Mouse (Mus musculus) yolk sac, embryonic 10.5 days (tissue): ENCODE measurements at regions not wholly inside any gene's neighbourhood (a gene's known extent, or its start where the extent isn't known, plus 50 kb on each side); places are given as distances from the start of the nearest gene placed in this dataset.
A peak's percentile ranks its signal among the peaks of the same experiment; 100 is the strongest.

ENCODE experiments used
- DNase-seq: peaks from one replicate; pipeline ENCODE4 v3.0.0-alpha.2; 2017; ENCODE audit warnings: low spot score

DNA sequence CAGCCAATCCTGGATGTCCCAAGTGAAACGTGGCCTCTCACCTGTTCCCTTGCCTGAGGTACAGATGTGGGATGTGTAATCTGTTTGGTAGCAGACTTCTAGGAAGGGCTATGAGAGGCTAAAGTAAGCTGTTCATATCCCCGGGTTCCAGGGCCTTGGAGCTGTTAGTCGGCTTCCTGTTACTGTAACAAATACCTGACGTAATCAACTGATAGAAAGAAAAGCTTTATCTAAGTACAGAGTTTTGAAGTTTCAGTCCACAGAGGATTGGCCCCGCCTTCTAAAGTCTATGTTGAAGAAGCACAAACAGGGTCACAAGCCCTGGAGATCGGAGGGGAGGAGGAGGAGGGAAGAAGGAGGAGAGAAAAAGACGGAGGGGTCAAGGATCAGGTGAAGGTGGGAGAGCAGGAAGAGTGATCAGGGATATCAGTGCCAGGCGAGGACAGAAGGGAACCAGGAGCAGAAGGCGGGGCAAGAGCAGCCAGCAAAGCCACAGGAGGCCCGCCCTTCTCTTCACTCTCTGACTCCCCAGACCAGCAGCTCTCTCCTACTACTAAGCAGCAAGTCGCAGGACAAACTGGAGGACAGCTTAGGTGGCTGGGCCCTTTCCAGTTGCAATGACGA, 276.5 kb upstream of the Cdyl start:
- peak; percentile 18 for DNase-seq

DNA sequence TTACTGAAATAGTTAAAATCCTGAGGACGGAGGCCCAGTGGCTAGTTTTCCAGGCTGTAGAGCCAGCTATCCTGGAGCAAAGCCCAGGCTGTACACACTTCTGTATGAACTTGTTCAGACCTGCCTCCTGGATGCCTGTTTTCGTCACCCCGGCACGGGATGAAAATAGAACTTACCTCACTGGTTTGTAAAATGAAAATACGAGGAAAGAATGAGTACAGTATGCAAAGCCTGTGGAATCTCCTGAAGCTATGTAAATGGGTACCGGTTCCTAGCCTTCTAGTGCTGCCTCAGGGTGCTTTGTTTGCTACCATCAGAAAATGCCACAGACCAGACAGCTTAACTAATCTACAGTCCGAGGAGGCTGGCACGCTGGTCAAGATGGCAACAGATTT, 276.0 kb upstream of the Cdyl start:
- no peak for DNase-seq

DNA sequence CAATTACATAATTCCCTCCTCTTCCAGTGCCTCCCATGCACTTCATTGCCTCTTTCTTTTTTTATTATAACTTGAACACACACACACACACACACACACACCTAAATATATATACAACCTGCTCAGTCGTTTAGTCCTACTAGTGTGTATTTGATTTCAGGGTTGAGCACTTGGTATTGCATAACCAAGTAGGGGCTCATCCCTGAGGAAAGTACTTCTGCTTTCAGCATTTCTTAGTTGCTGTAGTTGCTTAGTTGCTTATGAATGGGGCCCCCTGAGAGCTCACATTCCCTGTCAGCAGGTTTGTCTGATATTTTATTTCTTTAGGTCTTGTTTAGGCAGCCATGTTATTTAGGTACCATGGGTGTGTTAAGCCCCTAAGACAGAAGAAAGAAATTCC, 271.3 kb upstream of the Cdyl start:
- no peak for DNase-seq

DNA sequence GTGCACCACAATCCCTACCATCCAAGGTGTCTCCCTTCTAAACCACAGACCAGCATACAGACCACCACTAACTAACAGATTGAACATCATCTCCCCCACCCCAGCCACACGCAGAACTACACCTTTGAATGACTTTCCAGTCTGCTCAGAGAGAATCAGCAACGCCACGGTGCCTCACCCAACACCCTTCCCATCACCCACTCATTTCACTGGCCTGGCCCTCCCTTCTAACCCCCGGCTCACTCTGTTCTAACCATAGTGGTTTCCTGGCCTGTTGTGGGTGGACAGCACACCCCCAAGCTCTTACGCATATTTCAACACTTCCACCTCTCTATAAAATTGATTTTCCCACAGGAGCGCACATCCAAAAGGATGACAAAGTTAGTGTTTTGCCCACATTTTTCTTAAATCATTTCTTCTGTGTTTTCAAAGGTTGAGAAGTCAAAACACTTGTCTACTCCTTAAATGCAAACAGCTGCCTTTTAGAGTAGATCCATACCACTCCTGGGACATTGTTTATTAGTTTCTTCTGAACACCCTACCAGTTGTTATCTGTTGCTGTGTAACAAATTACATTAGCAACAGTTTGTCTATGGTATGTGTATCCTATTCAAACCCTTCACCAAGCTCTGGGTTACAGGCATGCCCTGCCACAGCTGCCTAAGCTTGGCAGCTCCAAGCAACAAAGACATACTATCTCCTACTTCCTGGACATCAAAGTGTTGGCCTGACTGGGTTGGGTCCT, 269.7 kb upstream of the Cdyl start:
- no peak for DNase-seq

DNA sequence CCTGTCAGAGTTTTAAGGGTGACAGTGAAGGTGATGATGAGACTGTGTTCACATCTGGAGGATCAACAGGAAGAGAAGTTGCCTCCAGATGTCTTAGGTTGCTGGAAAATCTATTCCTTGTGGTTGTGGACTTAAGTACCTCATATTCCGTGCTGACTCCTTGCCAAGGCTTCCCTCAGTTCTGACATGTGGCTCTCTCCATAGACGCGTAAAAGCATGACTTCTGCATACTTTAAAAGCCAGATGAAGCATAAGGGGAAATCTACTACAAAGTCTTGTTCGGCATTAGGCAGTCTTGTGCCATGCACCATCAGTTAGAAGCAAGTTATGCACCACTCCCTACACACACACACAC, 269.1 kb upstream of the Cdyl start:
- DNase-seq, result no peak

DNA sequence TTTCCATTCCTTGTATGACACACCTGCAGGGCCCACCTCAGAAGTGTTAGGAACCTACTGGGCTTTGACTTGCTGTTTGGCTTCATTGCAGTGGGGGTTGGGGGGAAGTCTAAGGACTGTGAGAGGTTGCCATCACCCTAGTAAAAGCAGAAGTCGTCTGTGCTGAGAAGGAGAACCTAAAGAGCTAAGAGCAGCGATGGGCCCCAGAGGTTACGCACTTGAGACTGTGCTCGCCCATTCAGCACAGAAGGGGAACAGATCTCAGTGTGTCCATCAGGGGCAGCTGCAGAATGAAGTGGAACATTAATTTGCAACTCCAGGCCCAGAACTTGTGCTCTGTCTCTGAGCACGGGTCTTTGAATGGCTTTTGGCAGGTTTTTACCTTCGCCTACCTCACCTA, 267.5 kb upstream of the Cdyl start:
- no peak for DNase-seq

DNA sequence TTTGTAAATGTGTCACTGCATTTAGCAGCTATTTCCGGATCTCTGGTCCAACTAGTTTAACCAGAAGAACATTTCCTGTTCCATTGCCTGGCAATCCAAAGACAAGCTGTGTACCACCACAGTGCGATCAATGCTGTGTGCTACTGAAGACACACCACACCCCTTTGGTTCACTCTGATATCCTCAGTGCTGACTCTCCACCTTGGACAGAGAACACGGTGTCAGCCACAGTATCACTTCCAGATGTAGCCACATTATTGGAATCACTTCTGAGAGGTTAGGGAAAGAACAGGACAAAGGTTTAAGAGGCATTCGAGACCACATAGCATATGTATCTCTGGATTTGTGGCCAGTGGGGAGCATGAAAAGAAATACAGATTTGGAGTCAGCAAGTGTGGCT, 264.4 kb upstream of the Cdyl start:
- no peak for DNase-seq

- peak; percentile 11 for DNase-seq
These were observed 264.0 kb upstream of the Cdyl start for GRCm38 (mm10) chr13:35395630-35396029.

- no peak for DNase-seq
These were observed 262.5 kb upstream of the Cdyl start for GRCm38 (mm10) chr13:35397166-35397565.

GRCm38 (mm10) chr13:35398192-35398591, 261.4 kb upstream of the Cdyl start:
- DNase-seq, result no peak

- no peak for DNase-seq
These were observed 256.8 kb upstream of the Cdyl start for GRCm38 (mm10) chr13:35402856-35403255.

DNA sequence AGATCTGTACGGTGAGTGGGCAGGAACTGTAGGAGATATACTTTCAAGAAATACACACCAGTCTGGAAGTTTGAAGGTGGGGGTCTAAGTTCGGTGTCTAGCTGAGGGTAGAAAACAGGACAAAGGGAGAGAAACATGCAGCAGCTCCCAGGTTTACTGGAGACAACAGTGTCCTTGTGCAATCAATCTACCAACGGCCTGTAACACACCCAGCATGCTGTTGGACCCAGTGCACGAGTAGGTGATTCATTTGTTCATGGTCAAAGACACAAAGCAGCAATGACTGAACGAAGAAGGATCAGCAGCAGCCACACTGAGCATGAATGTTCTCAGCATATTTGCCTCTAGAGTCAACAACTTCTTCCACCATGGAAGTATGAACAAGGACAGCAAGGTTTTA, 255.2 kb upstream of the Cdyl start:
- DNase-seq, result no peak

DNA sequence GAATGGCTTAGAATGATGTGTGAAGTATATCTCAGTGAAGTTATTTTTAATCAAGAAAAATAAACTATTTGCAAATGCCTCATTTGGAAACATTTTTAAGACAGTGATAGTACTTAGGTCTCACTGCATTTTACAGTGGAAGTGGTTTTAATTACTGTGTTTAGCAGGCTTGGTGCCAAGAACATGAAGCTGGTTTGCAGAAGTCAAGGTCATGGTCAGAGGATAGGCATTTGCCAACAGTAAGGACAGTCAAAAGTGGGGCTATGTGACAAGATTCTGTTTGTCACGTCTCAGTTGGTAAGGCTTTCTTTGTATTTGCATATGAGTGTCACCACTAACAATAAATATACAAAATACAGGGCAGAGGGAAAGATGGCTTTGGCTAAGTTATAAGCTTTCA, 254.2 kb upstream of the Cdyl start:
- no peak for DNase-seq

- no peak for DNase-seq
These were observed 242.1 kb upstream of the Cdyl start for GRCm38 (mm10) chr13:35417500-35417899.

GRCm38 (mm10) chr13:35420076-35420475, 239.6 kb upstream of the Cdyl start:
- no peak for DNase-seq

DNA sequence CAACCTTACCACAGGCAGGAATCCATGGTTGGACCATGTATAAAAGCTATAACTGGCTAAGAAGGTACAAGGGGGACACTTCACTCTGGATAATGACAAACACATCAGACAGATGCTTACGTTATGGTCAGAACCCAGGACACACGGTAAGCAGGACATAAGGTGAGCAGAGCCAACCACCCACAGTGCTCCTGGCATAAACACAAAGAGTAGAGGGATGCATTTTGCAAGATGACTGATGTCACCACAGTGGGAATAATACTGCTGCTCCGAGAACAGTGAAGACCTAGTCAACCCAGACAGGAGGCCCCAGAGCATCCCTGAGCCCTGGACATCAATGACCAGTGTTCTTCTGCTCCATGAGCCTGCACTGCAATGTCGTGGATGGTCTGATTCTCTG, 233.6 kb upstream of the Cdyl start:
- no peak for DNase-seq

- DNase-seq, result no peak
These were observed 224.5 kb upstream of the Cdyl start for GRCm38 (mm10) chr13:35435173-35435572.

DNA sequence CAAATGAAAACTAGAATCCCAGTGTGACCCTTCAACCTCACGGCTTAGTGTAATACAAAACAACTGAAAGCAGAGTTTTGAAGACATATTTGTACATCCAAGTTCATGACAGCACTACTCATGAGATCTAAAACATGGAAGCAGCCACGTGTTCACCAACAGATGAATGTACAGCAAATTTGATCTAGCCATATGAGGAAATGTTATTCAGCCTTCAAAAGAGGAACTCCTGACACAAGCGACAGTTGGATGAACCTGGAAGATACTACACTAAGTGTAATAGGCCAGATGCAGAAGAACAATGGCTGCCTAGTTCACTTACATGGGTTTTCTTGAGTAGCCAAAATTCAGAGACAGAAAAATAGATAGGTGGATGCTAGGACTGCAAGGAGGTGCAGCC, 212.0 kb upstream of the Cdyl start:
- no peak for DNase-seq

DNA sequence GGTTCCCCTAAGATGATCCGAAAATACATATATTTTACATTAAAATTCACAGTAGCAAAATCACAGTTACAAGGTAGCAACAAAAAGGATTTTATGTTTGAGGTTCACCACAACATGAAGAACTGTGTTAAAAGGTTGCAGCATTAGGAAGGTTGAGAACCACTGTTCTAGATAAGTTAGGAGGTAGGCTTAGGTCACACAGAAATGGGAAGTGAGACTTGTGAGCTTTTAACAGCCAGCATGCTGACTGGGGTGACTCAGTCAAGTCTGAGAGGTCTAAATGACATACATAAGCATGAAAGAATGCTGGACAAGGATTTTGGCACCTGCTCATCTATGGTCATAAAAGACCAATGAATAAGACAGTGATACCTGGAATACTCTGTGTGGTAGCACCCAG, 207.2 kb upstream of the Cdyl start:
- DNase-seq, result no peak

DNA sequence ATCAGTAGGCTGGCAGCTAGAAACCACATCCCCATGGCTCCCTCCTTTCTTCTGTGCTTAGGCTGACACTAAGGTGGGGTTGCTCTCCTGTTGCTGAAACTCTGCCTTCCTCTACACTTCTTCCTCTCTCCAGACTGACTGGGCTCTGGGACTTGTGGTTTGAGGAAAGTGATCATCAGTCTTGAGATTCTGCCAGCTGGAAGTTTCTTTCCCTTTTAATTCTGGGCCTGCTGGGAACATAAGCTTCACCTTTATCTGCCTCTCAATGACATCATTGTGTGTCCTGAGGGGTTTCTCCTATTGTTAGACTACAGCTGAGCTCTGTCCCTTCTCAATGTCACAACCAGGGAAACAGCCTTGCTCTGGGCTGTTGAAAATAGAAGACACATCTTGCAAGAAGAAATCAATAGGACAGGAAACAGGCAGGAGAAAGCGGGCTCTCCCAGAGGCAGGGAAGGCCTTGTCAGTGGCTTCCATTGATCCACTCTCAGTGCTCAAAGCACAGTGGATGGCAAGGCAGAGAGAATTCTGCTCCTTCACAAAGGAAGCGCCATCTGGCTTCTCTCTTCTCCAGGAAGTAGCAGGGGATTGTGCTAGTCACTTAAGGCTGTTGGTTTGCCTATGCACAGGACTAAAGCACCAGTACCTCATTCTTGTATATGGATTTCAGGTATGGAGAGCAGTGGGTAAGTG, 206.3 kb upstream of the Cdyl start:
- no peak for DNase-seq

DNA sequence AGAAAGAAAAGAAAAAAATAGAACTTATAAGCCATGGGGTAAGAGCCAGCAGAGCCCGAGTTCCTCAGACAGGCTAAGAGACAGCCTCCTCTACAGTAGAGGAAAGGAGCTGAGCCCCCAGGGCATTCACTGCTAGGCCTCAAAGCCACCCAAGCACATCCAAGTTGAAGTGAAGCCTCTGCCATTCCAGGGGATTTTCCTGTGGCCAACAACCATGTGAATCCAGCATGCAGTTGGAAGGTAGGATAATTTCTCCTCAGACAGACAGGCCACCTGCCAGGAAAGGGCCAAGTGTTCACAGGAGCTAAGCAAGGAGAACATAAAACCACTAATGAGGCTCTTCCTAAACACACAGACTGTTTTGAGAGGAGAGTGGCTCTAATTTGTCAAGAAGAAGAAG, 199.6 kb upstream of the Cdyl start:
- no peak for DNase-seq

DNA sequence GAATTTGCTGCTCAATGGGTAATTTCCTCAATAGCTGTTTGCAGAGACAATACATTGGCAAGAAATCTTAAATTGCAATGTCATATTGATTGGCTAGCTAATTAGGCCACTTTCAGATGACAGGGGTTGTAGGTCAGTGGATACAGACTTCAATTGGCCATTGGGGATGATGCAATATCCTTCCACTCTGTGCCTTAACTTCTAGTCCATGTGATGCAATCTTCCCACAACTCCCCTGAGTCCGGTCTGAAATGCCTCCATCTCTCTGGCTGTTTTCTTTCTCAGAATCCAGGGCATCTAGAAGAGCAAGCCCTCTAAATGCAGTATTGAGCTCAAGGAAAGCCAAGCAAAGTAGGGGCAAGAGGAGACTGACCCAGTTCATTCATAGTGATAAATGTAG, 196.4 kb upstream of the Cdyl start:
- DNase-seq, result no peak

DNA sequence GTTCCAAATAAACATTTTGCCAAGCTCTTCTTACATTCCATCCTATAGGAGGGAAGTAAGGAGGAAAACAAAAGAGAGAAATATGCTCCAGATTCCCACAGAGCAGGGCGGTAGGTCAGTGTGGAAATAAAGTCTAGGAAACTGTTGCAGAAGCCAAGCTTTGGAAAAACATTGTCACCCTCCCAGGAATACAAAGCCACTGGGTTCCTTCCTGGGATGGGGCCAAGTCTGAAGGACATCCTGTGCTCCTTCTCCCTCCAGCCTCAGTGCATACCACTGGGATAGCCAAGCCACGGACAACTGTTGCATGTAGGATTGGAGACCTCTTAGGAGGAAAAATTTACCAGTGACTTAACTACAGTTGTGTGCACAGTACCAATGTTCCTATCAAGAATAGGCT, 195.8 kb upstream of the Cdyl start:
- no peak for DNase-seq
